ENCODE assay signal across 29 mouse cellular contexts in the genomic region with DNA sequence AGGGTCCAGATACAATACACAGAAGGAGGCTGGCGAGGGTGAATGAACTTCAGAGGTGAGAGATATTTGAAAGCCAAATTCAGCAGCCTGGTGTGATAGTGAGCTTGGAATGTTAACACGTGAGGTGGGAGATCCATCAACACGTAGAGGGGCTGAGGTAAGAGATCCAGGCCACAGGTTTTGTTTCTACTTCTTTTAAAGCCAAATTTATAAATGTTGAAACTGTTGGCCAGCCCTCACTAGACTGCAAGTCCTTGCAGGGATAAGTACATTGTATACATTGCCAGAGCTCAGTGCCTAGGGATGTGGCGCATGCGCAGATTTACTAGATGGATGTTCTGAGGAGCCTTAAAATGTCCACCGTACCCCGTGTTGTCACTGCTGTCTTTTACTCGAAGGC.
DNase-seq lines count a peak whose midpoint lies in the region; ATAC-seq and TF ChIP-seq lines count a peak whose summit lies in the region.
"Had no signal": no experiment of that assay in that cellular context is flagged by ENCODE, and none has a peak within 500 bp of the region (broad histone marks: within the 10 kb centered on the region; RNA-seq: fewer than 3 reads in every experiment).

No protein-coding gene starts in this region.

- no peaks in the 10 kb centered on the region for H3K27me3 ChIP-seq in heart, embryonic 14.5 days (ENCODE audit: control insufficient read depth, insufficient read depth, low read length)
- H3K27me3 ChIP-seq in heart, postnatal 0 days (ENCODE audit: control insufficient read depth, insufficient read depth, low read length) = no peaks in the 10 kb centered on the region
- H3K27me3 ChIP-seq in CH12.LX (replicated peaks) = no peaks in the 10 kb centered on the region
- H3K27me3 ChIP-seq: embryonic facial prominence, embryonic 12.5 days; embryonic facial prominence, embryonic 15.5 days; Patski had no signal

- peaks cover 7% of the 10 kb centered on the region; the same call in 1 of the 2 replicates for H3K9me3 ChIP-seq in heart, embryonic 14.5 days (ENCODE audit: control insufficient read depth, low read length)
- no peaks in the 10 kb centered on the region for H3K9me3 ChIP-seq in heart, postnatal 0 days (replicated peaks; ENCODE audit: control insufficient read depth, low read length)
- H3K9me3 ChIP-seq in CH12.LX (replicated peaks; ENCODE audit: low read length) = peaks cover 17% of the 10 kb centered on the region
- H3K9me3 ChIP-seq: embryonic facial prominence, embryonic 15.5 days had no signal

- dilution Hi-C loops in CH12.LX (cut with MboI; ENCODE audit: extremely low pct_ligation_motif_present, extremely low pct_unique_long_range_greater_than_20kb, low sequenced_read_pairs) = no loop called here

- no peaks in the 10 kb centered on the region for H3K36me3 ChIP-seq in heart, embryonic 14.5 days (ENCODE audit: control insufficient read depth, insufficient read depth, low read length)
- H3K36me3 ChIP-seq in heart, postnatal 0 days (replicated peaks; ENCODE audit: control insufficient read depth, insufficient read depth, low read length) = no peaks in the 10 kb centered on the region
- H3K36me3 ChIP-seq in CH12.LX (replicated peaks in 1 of 2; ENCODE audit: control insufficient read depth in 1 of 2, insufficient read depth in 1 of 2, low read length in 1 of 2) = no peaks in the 10 kb centered on the region
- H3K36me3 ChIP-seq: embryonic facial prominence, embryonic 12.5 days; embryonic facial prominence, embryonic 15.5 days; G1E had no signal

- no peak for TF ChIP-seq POLR2A in CH12.LX (IDR thresholded peaks at IDR 0.05; ENCODE audit: low read depth, low read length)

- peak; percentile 82 for DNase-seq in heart, adult 11 months
- no peak for DNase-seq in heart, postnatal 10 days
- DNase-seq in heart, postnatal 14 days = no peak
- DNase-seq in heart, postnatal 0 days (ENCODE audit: low spot score) = no peak
- DNase-seq in heart, adult 18-20 months = no peak
- DNase-seq in CH12.LX (ENCODE audit: extremely low read depth) = no peak
- DNase-seq in adrenal gland, postnatal 4 days (ENCODE audit: low spot score in 2 of 2) = no peak
- DNase-seq: adrenal gland, postnatal 10 days; adrenal gland, postnatal 36 days; cerebellum, adult 11 months; cerebellum, adult 2 months; cerebellum, adult 9-11 months; cerebellum, postnatal 25 days; forebrain, postnatal 0 days; gastrocnemius, adult 2 months; gastrocnemius, postnatal 14 days; heart, postnatal 4 days; kidney, adult 18-20 months had no signal

- H3K4me3 ChIP-seq in heart, embryonic 14.5 days (ENCODE audit: control insufficient read depth in 1 of 2, insufficient read depth in 1 of 2, low read depth in 1 of 2, low read length in 2 of 2) = no peak overlapping the region
- H3K4me3 ChIP-seq in heart, postnatal 0 days (ENCODE audit: low read depth, low read length) = no peak overlapping the region
- H3K4me3 ChIP-seq in CH12.LX (replicated peaks in 1 of 3; ENCODE audit: low read depth in 2 of 3, low read length in 2 of 3, poor library complexity in 1 of 3) = no peak overlapping the region
- H3K4me3 ChIP-seq: embryonic facial prominence, embryonic 12.5 days; embryonic facial prominence, embryonic 15.5 days; gastrocnemius, adult 2 months; heart, adult 2 months had no signal

- no peaks in the 10 kb centered on the region for H3K79me2 ChIP-seq in CH12.LX (replicated peaks; ENCODE audit: control insufficient read depth, extremely low read depth, insufficient read depth, poor library complexity, severe bottlenecking)

- peaks cover 18 to 32% of the 10 kb centered on the region in 2 experiments for H3K4me1 ChIP-seq in heart, embryonic 14.5 days (ENCODE audit: control insufficient read depth in 2 of 2, insufficient read depth in 2 of 2, low read length in 2 of 2)
- H3K4me1 ChIP-seq in heart, postnatal 0 days (ENCODE audit: control insufficient read depth, insufficient read depth) = peaks cover 21% of the 10 kb centered on the region; the same call in 1 of the 2 replicates
- H3K4me1 ChIP-seq in CH12.LX (ENCODE audit: control insufficient read depth in 1 of 2, insufficient read depth in 2 of 2) = peaks cover 3 to 36% of the 10 kb centered on the region in 2 experiments; a peak in 3 of 4 replicates

- no peak for ATAC-seq in heart, embryonic 14.5 days (ENCODE audit: insufficient number of reproducible peaks, insufficient read depth, low FRiP score, low read depth)
- peak; percentile 35 for ATAC-seq in heart, postnatal 0 days (ENCODE audit: insufficient read depth, low read depth)
- ATAC-seq: forebrain, embryonic 14.5 days; forebrain, postnatal 0 days; hindbrain, postnatal 0 days; inflammation-experienced regulatory T-cells, adult 6 months; intestine, embryonic 16.5 days; Patski had no signal

- TF ChIP-seq CTCF in heart, postnatal 0 days (IDR thresholded peaks at IDR 0.05; ENCODE audit: low read depth) = no peak
- no peak for TF ChIP-seq CTCF in CH12.LX (conservative IDR thresholded peaks at IDR 0.05 in 1 of 2, IDR thresholded peaks at IDR 0.05 in 1 of 2; ENCODE audit: low read depth in 2 of 2, low read length in 2 of 2)

- peak; percentile 74 for TF ChIP-seq EP300 in heart, postnatal 0 days (IDR thresholded peaks at IDR 0.05; ENCODE audit: low read depth)
- no peak for TF ChIP-seq EP300 in CH12.LX (IDR thresholded peaks at IDR 0.05; ENCODE audit: low read length)

- peak overlapping the region; percentile 35 to 53; a peak in 2 of 4 replicates for H3K27ac ChIP-seq in heart, embryonic 14.5 days (replicated peaks in 1 of 2; ENCODE audit: control insufficient read depth in 1 of 2, insufficient read depth in 1 of 2, low read depth in 2 of 2, low read length in 2 of 2)
- H3K27ac ChIP-seq in heart, postnatal 0 days (ENCODE audit: low read depth) = no peak overlapping the region
- H3K27ac ChIP-seq in CH12.LX (ENCODE audit: insufficient read depth, low read depth) = no peak overlapping the region; the same call in 1 of the 2 replicates
- H3K27ac ChIP-seq: embryonic facial prominence, embryonic 12.5 days; embryonic facial prominence, embryonic 15.5 days; heart, adult 2 months; hindbrain, embryonic 14.5 days; hindbrain, postnatal 0 days had no signal

- no peak overlapping the region for H3K9ac ChIP-seq in heart, embryonic 14.5 days (ENCODE audit: low read length)
- H3K9ac ChIP-seq in heart, postnatal 0 days (replicated peaks; ENCODE audit: low read depth, low read length) = no peak overlapping the region
- peak overlapping the region; percentile 20; the same call in 1 of the 2 replicates for H3K9ac ChIP-seq in CH12.LX (ENCODE audit: insufficient read depth, low read depth)
- H3K9ac ChIP-seq: embryonic facial prominence, embryonic 12.5 days; embryonic facial prominence, embryonic 15.5 days; forebrain, postnatal 0 days; hindbrain, embryonic 14.5 days had no signal

- H3K4me2 ChIP-seq in heart, embryonic 14.5 days (ENCODE audit: low read length) = no peak overlapping the region
- H3K4me2 ChIP-seq in heart, postnatal 0 days (ENCODE audit: low read depth, low read length) = no peak overlapping the region
- peak overlapping the region; percentile 68; the same call in 1 of the 2 replicates for H3K4me2 ChIP-seq in CH12.LX (ENCODE audit: insufficient read depth, low read depth, poor library complexity, severe bottlenecking)
- H3K4me2 ChIP-seq: embryonic facial prominence, embryonic 12.5 days; embryonic facial prominence, embryonic 15.5 days; hindbrain, embryonic 14.5 days had no signal

- intact Hi-C loops in heart, postnatal 10 days (cut with DNase I) = no loop called here
- intact Hi-C loops in heart, postnatal 14 days (cut with DNase I) = no loop called here

- 68% methylated on average over 8 of the region's 8 CpGs for WGBS in heart, embryonic 14.5 days
- WGBS in heart, postnatal 0 days = 54% methylated on average over 8 of the region's 8 CpGs

- no peak for TF ChIP-seq RAD21 in CH12.LX (IDR thresholded peaks at IDR 0.05; ENCODE audit: low read depth, low read length)

- in situ Hi-C loops in CH12.LX (cut with MboI; ENCODE audit: low pct_ligation_motif_present, low pct_unique_long_range_greater_than_20kb, low sequenced_read_pairs) = loop anchor here (5.0 to 10.0 kb wide), 2 partner anchors 53 to 316 kb away; no protein-coding TSS in a partner anchor

TF ChIP-seq in CH12.LX, 34 proteins besides CTCF, POLR2A, EP300 and RAD21:
- no peak for TF ChIP-seq HCFC1 (IDR thresholded peaks at IDR 0.05; ENCODE audit: low read depth, low read length)
- peak; percentile 48; the same call in 1 of the 2 replicates for TF ChIP-seq BHLHE40 (IDR thresholded peaks at IDR 0.05; ENCODE audit: low read depth, low read length)

Comparison
In these comparisons a context has a peak if more than half of its experiments do, and no peak if none do; other contexts are left out.
1. H3K27ac ChIP-seq: peak in heart, embryonic 14.5 days (2 of 2); none in heart, postnatal 0 days (single experiment) and CH12.LX (single experiment).